Mouse (Mus musculus) stomach, postnatal 0 days (tissue): ENCODE measurements around the gene Sugct.

Source experiments
- CTCF ChIP-seq: IDR thresholded peaks from 2 replicates; pipeline ENCODE4 v1.5.1; 2016; ENCODE audit warnings: antibody characterized with exemption, low read depth, mild to moderate bottlenecking, moderate library complexity
- EP300 ChIP-seq: optimal IDR thresholded peaks from 2 replicates; pipeline ENCODE3; 2016; ENCODE audit warnings: antibody characterized with exemption

DNA sequence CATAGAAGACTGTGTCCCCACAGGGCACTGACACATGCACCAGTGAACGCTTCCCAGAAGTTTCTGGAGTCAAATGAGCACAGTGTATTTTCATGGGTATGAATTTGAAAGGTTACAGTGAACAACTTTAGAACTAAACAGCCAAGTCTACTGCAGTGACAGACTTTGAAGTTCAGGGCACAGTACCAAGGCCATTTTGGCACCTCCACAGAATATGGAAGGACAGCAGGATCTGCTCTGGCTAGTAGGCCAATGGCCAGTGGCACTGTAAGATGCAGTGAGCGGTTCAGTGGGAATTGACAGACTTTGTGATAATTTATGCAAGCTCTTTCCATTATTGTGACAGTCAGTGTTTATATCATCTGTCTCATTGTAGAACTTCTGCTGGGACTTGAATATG lies 724.1 kb downstream of the Sugct start:
- TF ChIP-seq CTCF = no peak
- no peak for TF ChIP-seq EP300
